Mouse (Mus musculus) liver, adult 2 months (tissue): ENCODE data around the gene Nxph3. TPM values are rescaled to one million over a fixed set of nuclear protein-coding genes. Genes with fewer than 3 reads are reported as not detected.

Experiments used
- DNase-seq: peaks from one replicate; pipeline ENCODE4 v3.0.0-alpha.2; 2011; ENCODE audit warnings: low read depth, low spot score; ENCODE audit errors: extremely low read depth
- H3K27ac ChIP-seq: fragments of 200-500 bp; replicated peaks from 2 replicates; pipeline ENCODE4 v1.5.1; 2012; ENCODE audit warnings: low read depth, mild to moderate bottlenecking, control low read depth, inconsistent platforms, low read length; ENCODE audit not compliant: insufficient read depth
- H3K27me3 ChIP-seq: fragments of 200-500 bp; 2 replicates; pipeline ENCODE4 v1.6.1; 2012; ENCODE audit warnings: mild to moderate bottlenecking, moderate library complexity, low read length, inconsistent platforms; ENCODE audit not compliant: control insufficient read depth, insufficient read depth
- H3K36me3 ChIP-seq: fragments of 200-500 bp; 2 replicates; pipeline ENCODE4 v1.6.1; 2012; ENCODE audit warnings: low read length, inconsistent platforms; ENCODE audit not compliant: control insufficient read depth, insufficient read depth
- H3K4me1 ChIP-seq: fragments of 200-500 bp; 2 replicates; pipeline ENCODE4 v1.6.1; 2011; ENCODE audit warnings: low read length; ENCODE audit not compliant: control insufficient read depth, insufficient read depth
- H3K4me3 ChIP-seq: fragments of 200-500 bp; 2 replicates; pipeline ENCODE4 v1.5.1; 2011; ENCODE audit warnings: low read depth, mild to moderate bottlenecking, control low read depth, low read length, moderate library complexity; ENCODE audit not compliant: insufficient read depth
- H3K79me2 ChIP-seq: fragments of 200-500 bp; 2 replicates; pipeline ENCODE4 v1.6.1; 2012; ENCODE audit warnings: inconsistent platforms, mild to moderate bottlenecking, low read length, moderate library complexity; ENCODE audit not compliant: control insufficient read depth, insufficient read depth
- H3K9ac ChIP-seq: fragments of 200-500 bp; 2 replicates; pipeline ENCODE4 v1.6.1; 2012; ENCODE audit warnings: low read depth, mild to moderate bottlenecking, control low read depth, inconsistent platforms, low read length
- CTCF ChIP-seq: fragments of 200-500 bp; IDR thresholded peaks from 2 replicates; pipeline ENCODE4 v1.5.1; 2011; ENCODE audit warnings: low read depth, low read length, control low read depth
- POLR2A ChIP-seq: fragments of 200-500 bp; IDR thresholded peaks from 2 replicates; pipeline ENCODE4 v1.6.1; 2011; ENCODE audit warnings: low read length, control low read depth; ENCODE audit not compliant: insufficient read depth; ENCODE audit errors: extremely low read depth
- WGBS: fragments of 180-500 bp; shearing (Covaris S2); methylation state at CpG from one replicate; pipeline ENCODE4 v1.1.7; 2018; 5-methylcytosine and 5-hydroxymethylcytosine counted together
- polyA plus RNA-seq: library from polyadenylated mRNA; depleted of rRNA; stranded (reverse); fragments of >200 nt; gene quantifications from 2 replicates; pipeline ENCODE4 v1.2.3, GENCODE M21; 2012
- total RNA-seq: library from RNA; depleted of rRNA; stranded (reverse); fragments of >200 nt; gene quantifications from 2 replicates; pipeline ENCODE4 v1.2.3, GENCODE M21; 2014

Nxph3 gene
- total and polyA plus RNA-seq, 2 experiments, result 0.05 TPM; not detected in 1

GRCm38 (mm10) chr11:95538378-95539104, 24.2 kb upstream of the Nxph3 start:
- H3K9ac ChIP-seq, result no peak overlapping the region
- no peaks in the 10 kb centered on the region for H3K4me1 ChIP-seq
- no peaks in the 10 kb centered on the region for H3K79me2 ChIP-seq
- no peak overlapping the region for H3K4me3 ChIP-seq
- TF ChIP-seq POLR2A, result no peak
- TF ChIP-seq CTCF, result no peak
- WGBS, result 83% methylated on average over 15 of the region's 15 CpGs
- no peak overlapping the region for H3K27ac ChIP-seq
- DNase-seq, result no peak
- H3K27me3 ChIP-seq, result no peaks in the 10 kb centered on the region
- no peaks in the 10 kb centered on the region for H3K36me3 ChIP-seq

DNA sequence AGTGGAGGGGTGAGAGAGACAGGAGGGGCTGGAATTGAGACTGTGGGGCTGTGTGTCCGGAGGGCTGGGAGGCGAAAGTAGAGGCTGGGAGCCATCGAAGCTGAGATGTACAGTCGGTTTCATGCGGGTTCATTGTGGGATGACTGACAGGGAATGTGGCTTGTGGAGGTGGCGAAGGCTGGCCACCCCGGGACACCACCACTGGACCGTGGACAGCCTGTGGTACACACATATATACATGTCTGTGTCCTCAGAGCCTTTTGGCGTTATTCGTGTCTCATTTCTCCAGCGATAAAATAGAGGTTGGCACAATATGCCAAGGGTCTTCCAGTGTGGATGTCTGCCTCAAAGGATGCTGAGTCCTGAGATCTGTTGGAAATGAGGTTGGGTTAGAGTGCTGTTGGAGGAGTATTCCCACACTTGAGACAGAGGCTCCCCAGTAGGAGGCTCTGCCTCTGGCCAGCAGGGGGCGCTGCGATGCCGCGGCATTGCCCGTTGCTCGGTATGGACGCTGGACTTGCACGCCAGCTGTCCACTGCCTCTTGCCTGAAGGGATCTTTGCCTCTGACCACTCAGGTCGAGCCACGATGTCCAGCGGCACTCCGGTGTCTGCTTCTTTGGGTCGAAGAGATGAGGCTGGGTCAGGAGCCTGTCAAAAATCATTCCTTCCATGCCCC, 19.3 kb upstream of the Nxph3 start:
- Histone ChIP-seq H3K4me3 (no peak overlapping the region), H3K36me3 (no peaks in the 10 kb centered on the region), H3K27me3 (no peaks in the 10 kb centered on the region), H3K4me1 (no peaks in the 10 kb centered on the region), H3K79me2 (no peaks in the 10 kb centered on the region), H3K9ac (no peak overlapping the region), H3K27ac (no peak overlapping the region)
- peak; percentile 45 for DNase-seq
- 23% methylated on average over 24 of the region's 24 CpGs for WGBS
- TF ChIP-seq POLR2A, result no peak
- TF ChIP-seq CTCF, result peak; percentile 97

DNA sequence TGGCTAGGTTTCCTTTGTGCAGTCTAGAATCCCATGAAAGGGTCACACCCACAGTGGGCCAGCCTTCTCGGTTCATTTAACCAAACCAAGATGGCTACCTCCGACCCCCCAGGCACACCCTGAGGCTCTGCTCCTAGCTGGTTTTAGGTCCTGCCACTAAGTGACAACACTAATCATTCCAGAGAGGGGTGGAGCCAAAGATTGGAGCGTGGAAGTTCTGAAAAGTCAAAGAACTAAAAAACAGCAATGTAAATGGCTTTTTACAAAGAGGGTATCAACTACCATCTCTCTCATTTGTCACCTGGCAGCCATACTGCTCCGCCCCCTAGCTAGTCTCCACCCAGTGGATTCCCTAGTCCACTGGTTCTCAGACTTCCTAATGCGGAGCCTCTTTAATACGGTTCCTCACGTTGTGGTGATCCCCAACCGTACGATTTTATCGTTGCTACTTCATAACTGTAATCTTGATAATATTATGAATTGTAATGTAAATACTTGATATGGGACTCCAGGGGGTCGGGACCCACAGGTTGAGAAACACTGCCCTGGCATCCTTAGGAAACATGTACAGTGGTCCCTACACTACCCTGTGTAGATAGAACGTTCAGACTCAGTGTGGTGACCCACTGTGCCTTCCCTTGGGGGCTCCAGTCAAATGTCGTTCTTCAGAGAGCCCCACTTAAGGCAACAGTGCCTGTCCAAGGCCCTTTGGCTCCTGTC, 18.1 kb upstream of the Nxph3 start:
- Histone ChIP-seq H3K79me2 (no peaks in the 10 kb centered on the region), H3K4me3 (no peak overlapping the region), H3K36me3 (no peaks in the 10 kb centered on the region), H3K27me3 (no peaks in the 10 kb centered on the region), H3K4me1 (no peaks in the 10 kb centered on the region), H3K27ac (no peak overlapping the region), H3K9ac (no peak overlapping the region)
- DNase-seq, result no peak
- TF ChIP-seq CTCF (no peak), POLR2A (no peak)
- WGBS, result 73% methylated on average over 13 of the region's 13 CpGs

DNA sequence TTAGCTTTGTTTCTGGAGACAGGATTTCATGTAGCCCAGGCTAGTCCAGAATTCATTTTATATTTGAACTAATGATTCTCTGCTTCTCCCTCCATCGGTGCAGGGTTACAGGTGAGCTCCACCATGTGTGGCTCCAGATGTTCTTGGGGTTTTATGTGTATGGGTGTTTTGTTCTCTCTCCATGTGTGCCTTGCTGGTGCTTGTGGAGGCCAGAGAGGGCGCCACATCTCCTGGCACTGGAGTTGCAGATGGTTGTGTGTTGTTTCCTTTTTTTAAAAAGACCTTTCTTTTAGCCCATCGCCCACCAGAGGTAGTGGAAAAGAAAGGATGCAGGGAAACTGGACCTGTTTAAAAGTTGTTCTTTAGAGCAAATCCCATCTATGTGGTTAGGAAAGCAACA, 13.9 kb upstream of the Nxph3 start:
- no peak for TF ChIP-seq POLR2A
- TF ChIP-seq CTCF, result no peak
- no peak overlapping the region for H3K9ac ChIP-seq
- DNase-seq, result no peak
- no peaks in the 10 kb centered on the region for H3K27me3 ChIP-seq
- H3K4me3 ChIP-seq, result no peak overlapping the region
- no peaks in the 10 kb centered on the region for H3K4me1 ChIP-seq
- no peak overlapping the region for H3K27ac ChIP-seq
- WGBS, result 89% methylated on average over 3 of the region's 3 CpGs
- no peaks in the 10 kb centered on the region for H3K36me3 ChIP-seq
- no peaks in the 10 kb centered on the region for H3K79me2 ChIP-seq

DNA sequence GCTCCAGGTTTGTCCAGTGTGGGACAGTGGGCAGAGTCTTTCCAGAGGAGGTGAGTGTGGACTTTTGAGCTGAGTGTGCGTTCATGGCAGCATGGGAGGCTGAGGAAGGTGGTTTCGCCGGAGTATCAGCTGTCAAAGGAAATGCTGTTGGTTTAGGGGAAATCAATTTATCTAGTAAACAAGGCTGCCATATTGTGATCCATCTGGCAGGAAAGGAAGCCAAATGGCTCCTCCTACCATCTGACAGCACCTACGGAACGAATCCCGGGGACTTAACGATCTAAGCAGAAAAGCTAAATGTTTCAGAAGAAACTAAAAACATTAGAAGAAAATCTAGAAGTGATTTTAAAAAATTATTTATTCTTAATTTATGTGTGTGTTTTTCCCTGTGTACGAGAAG, 12.9 kb upstream of the Nxph3 start:
- no peaks in the 10 kb centered on the region for H3K27me3 ChIP-seq
- no peaks in the 10 kb centered on the region for H3K4me1 ChIP-seq
- no peak for DNase-seq
- H3K27ac ChIP-seq, result no peak overlapping the region
- TF ChIP-seq POLR2A (no peak), CTCF (no peak)
- H3K79me2 ChIP-seq, result no peaks in the 10 kb centered on the region
- 61% methylated on average over 8 of the region's 8 CpGs for WGBS
- no peak overlapping the region for H3K4me3 ChIP-seq
- no peaks in the 10 kb centered on the region for H3K36me3 ChIP-seq
- no peak overlapping the region for H3K9ac ChIP-seq
